Mouse (Mus musculus) lung, postnatal 14 days (tissue): ENCODE measurements around the gene 2410015M20Rik.
"Not testable (repeated sequence)": the region's sequence is repeated elsewhere in the genome, so short reads cannot be mapped to it uniquely, and the experiment has no call there.

Source experiments
- DNase-seq: peaks from one replicate; pipeline ENCODE4 v3.0.0; 2021

The 2410015M20Rik gene

GRCm38 (mm10) chr17:56609452-56610171 lies at the start of gene 2410015M20Rik:
2410015M20Rik (minus strand) TSS chr17:56609771.
- DNase-seq: peak; percentile 94

- no peak for DNase-seq
Observed at GRCm38 (mm10) chr17:56656171-56656570, 46.6 kb upstream of the 2410015M20Rik start.

- DNase-seq: no peak
Observed at GRCm38 (mm10) chr17:56655311-56655710, 45.7 kb upstream of the 2410015M20Rik start.

- DNase-seq: no peak
Observed at GRCm38 (mm10) chr17:56654771-56655170, 45.2 kb upstream of the 2410015M20Rik start.

- peak; percentile 4 for DNase-seq
Observed at GRCm38 (mm10) chr17:56651801-56652200, 42.2 kb upstream of the 2410015M20Rik start.

GRCm38 (mm10) chr17:56647546-56647945 lies 38.0 kb upstream of the 2410015M20Rik start:
- DNase-seq: no peak

GRCm38 (mm10) chr17:56643237-56643636 lies 33.7 kb upstream of the 2410015M20Rik start:
- DNase-seq: no peak

- DNase-seq: no peak
Observed at GRCm38 (mm10) chr17:56634023-56634422, 24.5 kb upstream of the 2410015M20Rik start.

GRCm38 (mm10) chr17:56631807-56632206 lies 22.2 kb upstream of the 2410015M20Rik start:
- DNase-seq: no peak

- not testable (repeated sequence) for DNase-seq
Observed at GRCm38 (mm10) chr17:56629800-56630781, 20.5 kb upstream of the 2410015M20Rik start.

GRCm38 (mm10) chr17:56627530-56628277 lies 18.1 kb upstream of the 2410015M20Rik start, which contains the start of gene Catsperd:
Catsperd (plus strand) TSS chr17:56628143.
- no peak for DNase-seq

- DNase-seq: peak; percentile 97
Observed at GRCm38 (mm10) chr17:56626754-56627470, 17.3 kb upstream of the 2410015M20Rik start, which contains the start of gene Lonp1. Lonp1 (minus strand) TSS chr17:56626887.

GRCm38 (mm10) chr17:56626260-56626659 lies 16.7 kb upstream of the 2410015M20Rik start:
- no peak for DNase-seq

- no peak for DNase-seq
Observed at GRCm38 (mm10) chr17:56625495-56625894, 15.9 kb upstream of the 2410015M20Rik start.

GRCm38 (mm10) chr17:56617628-56618027 lies 8.1 kb upstream of the 2410015M20Rik start:
- DNase-seq: no peak

- DNase-seq: no peak
Observed at GRCm38 (mm10) chr17:56616725-56617124, 7.2 kb upstream of the 2410015M20Rik start.

- DNase-seq: no peak
Observed at GRCm38 (mm10) chr17:56615792-56616191, 6.2 kb upstream of the 2410015M20Rik start.

- no peak for DNase-seq
Observed at GRCm38 (mm10) chr17:56615136-56615784, 5.7 kb upstream of the 2410015M20Rik start.

GRCm38 (mm10) chr17:56614391-56615135 lies 5.0 kb upstream of the 2410015M20Rik start:
- DNase-seq: no peak

- DNase-seq: not testable (repeated sequence)
Observed at GRCm38 (mm10) chr17:56613893-56614292, 4.3 kb upstream of the 2410015M20Rik start.
